Mouse (Mus musculus): Measurements from ENCODE around the gene Pirb.

DNA sequence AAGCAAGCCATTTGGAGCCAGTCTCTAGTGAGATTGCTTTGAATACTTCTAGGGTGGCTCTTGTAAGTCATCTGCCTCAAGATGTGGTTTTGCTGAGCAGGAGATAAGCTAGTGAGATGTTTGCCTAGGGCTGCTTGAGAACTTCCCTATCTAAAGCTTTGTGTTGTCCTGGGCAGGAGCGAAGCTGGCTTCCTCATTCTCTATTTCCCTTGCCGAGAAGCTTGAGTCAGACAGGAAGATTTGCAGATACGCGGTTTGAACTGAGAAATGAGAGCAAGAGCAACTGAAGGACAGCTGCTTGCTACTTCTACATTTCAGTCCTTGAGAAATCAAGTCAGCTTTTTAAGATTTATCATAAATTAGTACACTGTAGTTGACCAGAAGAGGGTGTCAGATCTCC, 13.2 kb downstream of the Pirb start:
- TF ChIP-seq CTCF (IDR thresholded peaks at IDR 0.05; ENCODE audit: borderline replicate concordance, extremely low read depth, insufficient read depth, insufficient read length) (no peak), POLR2A (IDR thresholded peaks at IDR 0.05; ENCODE audit: borderline replicate concordance, extremely low read depth, insufficient read depth, insufficient read length, poor library complexity, severe bottlenecking) (no peak)

All from brain, embryonic 14.5 days (tissue).